Mouse (Mus musculus) forebrain, embryonic 15.5 days (tissue): Measurements from ENCODE around the gene Gps1. TPM values are rescaled to one million over a fixed set of nuclear protein-coding genes. Genes with fewer than 3 reads are reported as not detected.
A peak's percentile ranks its signal among the peaks of the same experiment; 100 is the strongest.
"Not testable (repeated sequence)": the region's sequence is repeated elsewhere in the genome, so short reads cannot be mapped to it uniquely, and the experiment has no call there.

Experiments used
- ATAC-seq: fragments of 200-750 bp; cut with Nextera tagmentation; replicated peaks from 2 replicates; pipeline ENCODE4 v1.8.0; 2017; ENCODE audit warnings: mild to moderate bottlenecking, moderate TSS enrichment, moderate library complexity
- H3K27ac ChIP-seq: fragments of 300-500 bp; sonication (generic); replicated peaks from 2 replicates; pipeline ENCODE4 v1.5.1; 2015; ENCODE audit warnings: mild to moderate bottlenecking, inconsistent platforms
- H3K27me3 ChIP-seq: fragments of 300-500 bp; sonication (generic); 2 replicates; pipeline ENCODE4 v1.6.1; 2015; ENCODE audit warnings: inconsistent platforms
- H3K36me3 ChIP-seq: fragments of 300-500 bp; sonication (generic); 2 replicates; pipeline ENCODE4 v1.6.1; 2015; ENCODE audit warnings: mild to moderate bottlenecking, inconsistent platforms
- H3K4me1 ChIP-seq: fragments of 300-500 bp; sonication (generic); 2 replicates; pipeline ENCODE4 v1.6.1; 2015; ENCODE audit warnings: inconsistent platforms
- H3K4me2 ChIP-seq: fragments of 300-500 bp; sonication (generic); replicated peaks from 2 replicates; pipeline ENCODE4 v1.6.1; 2015; ENCODE audit warnings: mild to moderate bottlenecking, inconsistent platforms
- H3K4me3 ChIP-seq: fragments of 300-500 bp; sonication (generic); 2 replicates; pipeline ENCODE4 v1.5.1; 2015; ENCODE audit warnings: mild to moderate bottlenecking, inconsistent platforms
- H3K9ac ChIP-seq: fragments of 300-500 bp; sonication (generic); replicated peaks from 2 replicates; pipeline ENCODE4 v1.6.1; 2015; ENCODE audit warnings: mild to moderate bottlenecking, inconsistent platforms
- H3K9me3 ChIP-seq: fragments of 300-500 bp; sonication (generic); 2 replicates; pipeline ENCODE4 v1.6.1; 2016; ENCODE audit warnings: inconsistent platforms
- WGBS: fragments of 180-500 bp; shearing (Covaris S2); methylation state at CpG from one replicate; pipeline ENCODE4 v1.1.7; 2015; ENCODE audit warnings: mixed read lengths; 5-methylcytosine and 5-hydroxymethylcytosine counted together
- polyA plus RNA-seq: library from polyadenylated mRNA; unstranded; fragments of >200 nt; fragmentation: Nextera tagmentation; extraction: Ambion mirVana; gene quantifications from 2 replicates; pipeline ENCODE4 v1.2.1, GENCODE M21; 2015

Gps1 gene
- polyA plus RNA-seq, 1 experiment from 2014 or later = 287 TPM

- H3K27me3 ChIP-seq, H3K9ac ChIP-seq, H3K4me1 ChIP-seq, H3K36me3 ChIP-seq, H3K27ac ChIP-seq, H3K4me2 ChIP-seq, ATAC-seq, H3K9me3 ChIP-seq, H3K4me3 ChIP-seq: not testable (repeated sequence)
- 78% methylated on average over 3 of the region's 7 CpGs for WGBS
Observed at GRCm38 (mm10) chr11:120767023-120767422, 17.0 kb upstream of the Gps1 start.

- Histone ChIP-seq H3K36me3 (no peaks in the 10 kb centered on the region), H3K4me1 (no peaks in the 10 kb centered on the region), H3K4me2 (no peak overlapping the region), H3K27me3 (no peaks in the 10 kb centered on the region), H3K9me3 (no peaks in the 10 kb centered on the region), H3K9ac (no peak overlapping the region), H3K27ac (no peak overlapping the region), H3K4me3 (no peak overlapping the region)
- WGBS = 34% methylated on average over 1 of the region's 1 CpGs
- ATAC-seq = no peak
Observed at GRCm38 (mm10) chr11:120768206-120768605, 15.9 kb upstream of the Gps1 start.

GRCm38 (mm10) chr11:120772749-120773148 is 11.3 kb upstream of the Gps1 start:
- no peak overlapping the region for H3K27ac ChIP-seq
- ATAC-seq = no peak
- no peaks in the 10 kb centered on the region for H3K36me3 ChIP-seq
- no peaks in the 10 kb centered on the region for H3K27me3 ChIP-seq
- H3K4me3 ChIP-seq = no peak overlapping the region
- H3K4me2 ChIP-seq = no peak overlapping the region
- H3K4me1 ChIP-seq = peaks cover 3% of the 10 kb centered on the region; the same call in 1 of the 2 replicates
- H3K9me3 ChIP-seq = no peaks in the 10 kb centered on the region
- WGBS = 86% methylated on average over 3 of the region's 3 CpGs
- H3K9ac ChIP-seq = no peak overlapping the region

GRCm38 (mm10) chr11:120773463-120774190 is 10.4 kb upstream of the Gps1 start:
- Histone ChIP-seq H3K27ac (no peak overlapping the region), H3K27me3 (no peaks in the 10 kb centered on the region), H3K4me2 (no peak overlapping the region), H3K4me3 (no peak overlapping the region), H3K36me3 (no peaks in the 10 kb centered on the region), H3K9ac (no peak overlapping the region), H3K4me1 (peaks cover 3% of the 10 kb centered on the region; the same call in 1 of the 2 replicates), H3K9me3 (no peaks in the 10 kb centered on the region)
- no peak for ATAC-seq
- WGBS = 89% methylated on average over 7 of the region's 7 CpGs

GRCm38 (mm10) chr11:120775774-120776469 is 8.2 kb upstream of the Gps1 start:
- H3K27me3 ChIP-seq = no peaks in the 10 kb centered on the region
- H3K36me3 ChIP-seq = peaks cover 15% of the 10 kb centered on the region; the same call in 1 of the 2 replicates
- H3K4me3 ChIP-seq = no peak overlapping the region
- no peak overlapping the region for H3K9ac ChIP-seq
- 29% methylated on average over 15 of the region's 15 CpGs for WGBS
- ATAC-seq = peak; percentile 66
- H3K4me1 ChIP-seq = peaks cover 3% of the 10 kb centered on the region; the same call in 1 of the 2 replicates
- H3K27ac ChIP-seq = no peak overlapping the region
- no peaks in the 10 kb centered on the region for H3K9me3 ChIP-seq
- H3K4me2 ChIP-seq = no peak overlapping the region

GRCm38 (mm10) chr11:120777123-120777522 is 6.9 kb upstream of the Gps1 start:
- no peak for ATAC-seq
- no peak overlapping the region for H3K4me2 ChIP-seq
- H3K27ac ChIP-seq = no peak overlapping the region
- H3K9ac ChIP-seq = no peak overlapping the region
- H3K27me3 ChIP-seq = no peaks in the 10 kb centered on the region
- H3K4me1 ChIP-seq = peaks cover 4% of the 10 kb centered on the region; the same call in 1 of the 2 replicates
- no peaks in the 10 kb centered on the region for H3K9me3 ChIP-seq
- no peak overlapping the region for H3K4me3 ChIP-seq
- WGBS = 28% methylated on average over 6 of the region's 6 CpGs
- peaks cover 20% of the 10 kb centered on the region; the same call in 1 of the 2 replicates for H3K36me3 ChIP-seq

- Histone ChIP-seq H3K36me3 (peaks cover 24% of the 10 kb centered on the region; the same call in 1 of the 2 replicates), H3K4me2 (no peak overlapping the region), H3K27ac (no peak overlapping the region), H3K4me3 (no peak overlapping the region), H3K9me3 (no peaks in the 10 kb centered on the region), H3K4me1 (peaks cover 23% of the 10 kb centered on the region), H3K9ac (no peak overlapping the region), H3K27me3 (no peaks in the 10 kb centered on the region)
- no peak for ATAC-seq
- WGBS = 88% methylated on average over 1 of the region's 1 CpGs
Observed at GRCm38 (mm10) chr11:120779876-120780275, 4.2 kb upstream of the Gps1 start.

- 95% methylated on average over 6 of the region's 6 CpGs for WGBS
- not testable (repeated sequence) for H3K9ac ChIP-seq, ATAC-seq, H3K4me3 ChIP-seq, H3K27ac ChIP-seq, H3K27me3 ChIP-seq, H3K4me2 ChIP-seq, H3K9me3 ChIP-seq
- H3K36me3 ChIP-seq = peaks cover 25% of the 10 kb centered on the region
- peaks cover 33% of the 10 kb centered on the region for H3K4me1 ChIP-seq
Observed at GRCm38 (mm10) chr11:120781361-120781760, 2.7 kb upstream of the Gps1 start.

- Histone ChIP-seq H3K4me2 (peak overlapping the region; percentile 87), H3K9me3 (no peaks in the 10 kb centered on the region), H3K36me3 (peaks cover 47% of the 10 kb centered on the region), H3K9ac (peak overlapping the region; percentile 81), H3K27ac (peak overlapping the region; percentile 65), H3K4me3 (peak overlapping the region; percentile 72), H3K27me3 (no peaks in the 10 kb centered on the region), H3K4me1 (peaks cover 32% of the 10 kb centered on the region)
- 2% methylated on average over 42 of the region's 42 CpGs for WGBS
- peak; percentile 44 for ATAC-seq
Observed at GRCm38 (mm10) chr11:120783426-120784063, 527 bp upstream of the Gps1 start.

GRCm38 (mm10) chr11:120785145-120785544 is 1.1 kb downstream of the Gps1 start:
- H3K27me3 ChIP-seq = no peaks in the 10 kb centered on the region
- H3K9me3 ChIP-seq = no peaks in the 10 kb centered on the region
- H3K4me2 ChIP-seq = peak overlapping the region; percentile 87
- H3K36me3 ChIP-seq = peaks cover 49% of the 10 kb centered on the region
- WGBS = 35% methylated on average over 9 of the region's 9 CpGs
- H3K27ac ChIP-seq = no peak overlapping the region
- ATAC-seq = no peak
- peak overlapping the region; percentile 81 for H3K9ac ChIP-seq
- peak overlapping the region; percentile 72 for H3K4me3 ChIP-seq
- peaks cover 32% of the 10 kb centered on the region for H3K4me1 ChIP-seq

- Histone ChIP-seq H3K4me1 (peaks cover 18% of the 10 kb centered on the region), H3K36me3 (peaks cover 67% of the 10 kb centered on the region)
- not testable (repeated sequence) for H3K9ac ChIP-seq, H3K27ac ChIP-seq, H3K4me3 ChIP-seq, ATAC-seq, H3K4me2 ChIP-seq, H3K9me3 ChIP-seq, H3K27me3 ChIP-seq
- WGBS = 91% methylated on average over 10 of the region's 10 CpGs
Observed at GRCm38 (mm10) chr11:120788460-120788859, 4.4 kb downstream of the Gps1 start.

- ATAC-seq = no peak
- Histone ChIP-seq H3K27me3 (no peaks in the 10 kb centered on the region), H3K4me3 (no peak overlapping the region), H3K9me3 (no peaks in the 10 kb centered on the region), H3K27ac (no peak overlapping the region), H3K4me1 (peaks cover 16% of the 10 kb centered on the region), H3K36me3 (peaks cover 73% of the 10 kb centered on the region), H3K9ac (no peak overlapping the region), H3K4me2 (no peak overlapping the region)
- 89% methylated on average over 4 of the region's 4 CpGs for WGBS
Observed at GRCm38 (mm10) chr11:120789355-120789754, 5.3 kb downstream of the Gps1 start.
